Mouse (Mus musculus): ENCODE measurements around the gene Cts8.

Gene Cts8

DNA sequence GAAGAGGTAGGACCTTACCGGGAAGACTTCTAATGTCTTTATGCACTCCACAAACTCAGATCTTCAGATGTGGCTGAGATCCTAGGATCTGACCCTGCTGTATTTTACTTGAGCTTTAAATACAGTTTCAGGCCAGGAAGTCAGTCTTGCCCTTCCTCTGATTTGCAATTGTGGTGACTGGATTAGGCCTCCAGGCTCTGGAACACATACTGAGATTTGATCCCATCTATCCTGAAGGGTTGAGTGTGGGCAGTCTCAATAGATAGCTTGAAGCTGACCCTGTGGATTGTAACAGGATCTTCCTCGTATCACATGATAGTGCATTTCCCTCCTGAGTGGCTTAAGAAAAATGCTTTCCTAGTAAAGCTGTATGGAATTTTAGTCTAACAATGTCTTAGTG, at the start of gene Cts8:
TSS of gene Cts8 (minus strand) at position 101 of the 400 bp plus-strand sequence.
- no peak for DNase-seq (ENCODE audit: low read depth, low spot score)

- DNase-seq (ENCODE audit: low read depth, low spot score): no peak
These were observed 33.6 kb upstream of the Cts8 start, which contains the start of gene Gm49398 for GRCm38 (mm10) chr13:61288739-61289138. Gene Gm49398, minus strand, starts transcription at chr13:61288839.

DNA sequence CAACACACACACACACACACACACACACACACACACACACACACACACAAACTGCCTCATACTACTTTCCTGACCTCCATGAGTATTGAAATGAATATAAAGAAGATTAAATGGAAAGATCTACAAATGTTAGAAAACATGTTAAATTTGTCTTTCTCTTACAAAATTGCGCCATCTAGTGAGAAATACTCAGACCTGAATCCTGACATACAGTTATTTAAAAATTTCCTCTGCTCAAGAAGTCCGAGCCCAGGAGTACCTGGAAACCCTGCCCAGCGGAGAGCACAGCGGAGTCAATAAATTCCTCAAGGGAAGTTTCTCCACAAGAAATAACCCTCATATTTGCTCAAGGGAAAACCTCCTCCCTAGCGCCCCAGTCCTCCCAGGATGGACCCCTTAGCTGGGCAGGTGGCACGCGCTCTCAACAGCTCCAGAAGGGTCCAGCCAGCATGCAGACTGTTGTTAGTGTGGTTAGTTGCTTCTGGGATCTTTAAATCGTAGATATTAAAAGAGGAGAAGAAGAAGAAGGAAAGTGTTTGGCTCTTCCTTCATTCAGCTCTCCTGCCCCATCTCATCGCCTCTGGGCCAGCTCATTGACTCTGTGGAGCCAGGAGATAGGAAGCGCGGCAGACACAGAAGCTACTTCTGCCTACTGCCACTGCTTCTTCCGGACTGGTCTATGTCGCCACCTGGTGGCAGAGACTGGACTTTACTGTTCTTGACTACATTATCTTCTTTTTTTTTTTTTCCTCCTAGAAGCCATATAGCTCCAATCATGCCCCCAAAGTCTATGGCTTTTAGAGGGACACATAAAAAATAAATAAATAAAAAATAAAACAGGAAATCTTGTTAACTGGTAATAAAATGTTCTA, 13.8 kb downstream of the Cts8 start:
- DNase-seq (ENCODE audit: low read depth, low spot score): no peak

- no peak for DNase-seq (ENCODE audit: low read depth, low spot score)
These were observed 51.8 kb downstream of the Cts8 start, which contains the start of gene Cts6 for GRCm38 (mm10) chr13:61203310-61203709. Gene Cts6, minus strand, starts transcription at chr13:61203410.
